Mouse (Mus musculus): ENCODE results near the gene B4galnt3. TPM values are rescaled to one million over a fixed set of nuclear protein-coding genes. Genes with fewer than 3 reads are reported as not detected.

The B4galnt3 gene
- total RNA-seq, 2 experiments from 2014 or later: 0.84 to 0.94 TPM

- intact Hi-C loops (cut with DNase I): loop anchor here (5.0 kb wide), 1 partner anchor 84 kb away; no protein-coding TSS in a partner anchor
- no peak for DNase-seq (ENCODE audit: low spot score in 2 of 2)
These were observed 103.4 kb downstream of the B4galnt3 start for GRCm38 (mm10) chr6:120190912-120191311.

- intact Hi-C loops (cut with DNase I): loop anchor here (5.0 kb wide), 1 partner anchor 83 kb away; no protein-coding TSS in a partner anchor
- no peak for DNase-seq (ENCODE audit: low spot score in 2 of 2)
These were observed 104.0 kb downstream of the B4galnt3 start for GRCm38 (mm10) chr6:120190365-120190764.

GRCm38 (mm10) chr6:120189287-120189686 lies 105.1 kb downstream of the B4galnt3 start:
- intact Hi-C loops (cut with DNase I): no loop called here

DNA sequence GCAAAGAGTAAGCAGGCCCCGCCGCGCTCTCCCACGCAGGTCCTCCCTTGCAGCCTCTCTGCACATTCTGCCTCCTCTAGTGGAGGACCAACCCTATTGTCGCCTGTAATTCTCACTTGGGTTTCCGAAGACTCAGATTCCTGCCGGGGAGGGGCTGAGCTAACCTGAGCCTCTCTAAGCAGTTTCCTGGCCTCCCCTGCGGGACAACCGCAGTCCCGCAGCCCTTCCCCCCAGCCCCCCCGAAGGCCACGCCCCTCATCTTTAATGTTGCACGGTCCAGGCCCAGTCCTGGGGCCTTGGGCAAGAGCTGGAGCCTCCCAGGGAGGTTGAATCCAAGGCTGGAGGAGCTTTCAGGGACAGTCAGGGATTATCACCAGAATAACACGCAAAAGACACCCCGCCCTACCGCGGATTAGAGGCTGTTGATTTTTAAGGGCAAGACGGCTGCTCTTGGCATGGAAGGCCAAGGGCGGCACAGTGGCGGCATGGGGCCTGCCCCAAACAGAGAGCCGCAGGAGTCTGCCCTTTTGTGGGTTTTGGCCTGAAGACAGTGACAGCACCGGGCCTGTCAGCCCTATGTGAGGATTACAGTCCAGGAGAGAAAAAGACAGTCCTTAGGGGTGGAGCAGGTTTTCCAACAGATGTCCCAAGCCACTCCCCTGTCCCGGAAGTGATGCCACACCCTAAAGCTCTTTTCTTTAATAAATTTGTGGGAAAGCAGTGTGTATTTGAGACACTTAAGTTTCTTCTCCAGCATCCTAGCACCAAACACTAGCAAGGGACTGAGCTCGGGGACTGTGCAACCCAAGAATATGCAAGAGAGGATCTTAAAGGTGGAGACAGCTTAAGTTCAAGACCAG lies 105.8 kb downstream of the B4galnt3 start:
- intact Hi-C loops (cut with DNase I): no loop called here

More at GRCm38 (mm10) chr6:120189287-120189686, 105.1 kb downstream of the B4galnt3 start:
- DNase-seq (ENCODE audit: low spot score in 2 of 2): no peak

GRCm38 (mm10) chr6:120187587-120188176 lies 106.7 kb downstream of the B4galnt3 start:
- DNase-seq (ENCODE audit: low spot score in 2 of 2): no peak
- intact Hi-C loops (cut with DNase I): no loop called here

More for the DNA sequence above, 105.8 kb downstream of the B4galnt3 start:
- no peak for DNase-seq (ENCODE audit: low spot score in 2 of 2)

GRCm38 (mm10) chr6:120186594-120186993 lies 107.8 kb downstream of the B4galnt3 start:
- DNase-seq (ENCODE audit: low spot score in 2 of 2): no peak
- intact Hi-C loops (cut with DNase I): no loop called here

- no peak for DNase-seq (ENCODE audit: low spot score in 2 of 2)
- intact Hi-C loops (cut with DNase I): no loop called here
These were observed 108.6 kb downstream of the B4galnt3 start for GRCm38 (mm10) chr6:120185756-120186155.

- intact Hi-C loops (cut with DNase I): no loop called here
- no peak for DNase-seq (ENCODE audit: low spot score in 2 of 2)
These were observed 109.2 kb downstream of the B4galnt3 start for GRCm38 (mm10) chr6:120185012-120185730.

GRCm38 (mm10) chr6:120183771-120184170 lies 110.6 kb downstream of the B4galnt3 start:
- no peak for DNase-seq (ENCODE audit: low spot score in 2 of 2)
- intact Hi-C loops (cut with DNase I): no loop called here

DNA sequence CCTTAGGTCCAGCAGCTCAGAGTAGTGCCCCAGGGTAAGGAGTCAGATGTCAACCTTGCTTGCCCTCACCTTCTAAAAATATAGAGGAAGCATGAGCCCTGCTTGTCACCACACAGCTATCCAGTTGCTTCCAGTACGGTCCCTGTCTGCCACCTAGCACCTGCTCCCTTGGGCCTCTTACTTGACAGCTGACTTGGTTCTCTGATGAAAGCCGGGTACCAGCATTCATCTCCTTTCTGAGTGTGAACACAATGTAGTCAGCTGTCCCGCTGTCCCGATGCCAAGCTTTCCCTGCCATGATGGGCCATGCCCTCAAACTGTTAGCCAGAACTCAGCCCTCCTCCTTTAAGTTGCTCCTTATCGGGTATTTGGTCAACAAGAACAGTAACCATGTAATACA lies 112.2 kb downstream of the B4galnt3 start:
- intact Hi-C loops (cut with DNase I): no loop called here
- DNase-seq (ENCODE audit: low spot score in 2 of 2): no peak

DNA sequence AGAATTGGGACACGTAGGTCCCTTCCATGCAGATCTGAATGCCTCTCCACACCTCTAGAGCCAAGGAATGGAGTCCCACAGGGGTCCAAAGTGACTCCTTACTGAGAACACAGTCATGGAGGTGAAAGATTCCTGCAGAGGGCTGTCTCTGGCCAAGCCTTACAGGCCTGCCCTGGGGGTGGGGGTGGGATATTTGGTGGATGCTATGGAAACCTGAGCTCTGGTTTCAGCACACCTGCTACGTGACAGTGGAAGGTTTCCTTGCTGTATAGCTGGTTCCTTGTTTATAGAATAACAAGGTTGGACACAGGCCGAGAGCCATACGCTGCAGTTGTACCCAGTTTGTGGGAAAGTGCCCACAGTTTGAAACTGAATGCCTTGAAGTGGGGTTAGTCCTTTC lies 113.9 kb downstream of the B4galnt3 start:
- no peak for DNase-seq (ENCODE audit: low spot score in 2 of 2)
- intact Hi-C loops (cut with DNase I): no loop called here

DNA sequence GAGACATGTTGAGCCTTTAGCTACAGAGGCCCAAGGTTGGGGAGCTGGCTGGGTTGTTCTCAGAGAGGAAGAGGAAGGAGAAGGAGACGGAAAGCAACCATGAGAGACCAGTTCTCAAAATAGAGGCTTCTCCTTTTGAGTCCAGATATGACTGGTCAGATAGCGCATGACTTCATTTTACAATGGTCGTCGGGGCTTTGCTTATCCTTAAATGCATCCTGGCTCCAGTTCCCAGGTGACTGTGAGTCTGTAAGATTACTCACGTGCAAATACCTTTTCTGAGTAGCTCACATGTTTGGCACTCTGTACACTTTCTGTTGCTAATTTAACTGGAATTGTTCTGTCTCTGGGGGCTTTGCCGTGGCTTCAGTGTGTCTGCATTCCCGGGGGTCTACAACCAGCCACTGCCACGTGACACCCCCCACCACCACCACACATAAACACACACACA lies 114.6 kb downstream of the B4galnt3 start:
- no peak for DNase-seq (ENCODE audit: low spot score in 2 of 2)
- intact Hi-C loops (cut with DNase I): no loop called here

GRCm38 (mm10) chr6:120179044-120179755 lies 115.2 kb downstream of the B4galnt3 start:
- no peak for DNase-seq (ENCODE audit: low spot score in 2 of 2)
- intact Hi-C loops (cut with DNase I): no loop called here

DNA sequence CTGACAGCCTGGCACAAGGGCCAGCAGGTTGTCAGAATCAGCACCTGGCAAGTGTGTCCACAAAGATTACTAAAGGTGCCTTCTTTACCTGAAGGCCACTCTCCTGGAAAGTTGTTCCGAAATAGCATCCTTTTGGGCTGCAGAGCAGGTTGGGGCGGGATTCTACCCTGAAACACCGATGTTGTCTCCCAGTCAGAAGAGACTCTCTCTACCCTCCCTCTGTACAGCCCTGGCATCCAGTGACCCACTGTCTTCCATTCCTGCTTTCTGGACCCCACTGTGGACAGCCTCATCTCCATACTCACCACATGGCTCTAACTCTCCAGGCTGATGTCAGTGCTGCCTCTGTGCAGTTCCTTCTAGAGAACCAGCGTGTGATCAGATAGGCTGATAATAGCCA lies 118.7 kb downstream of the B4galnt3 start:
- no peak for DNase-seq (ENCODE audit: low spot score in 2 of 2)
- intact Hi-C loops (cut with DNase I): no loop called here

DNA sequence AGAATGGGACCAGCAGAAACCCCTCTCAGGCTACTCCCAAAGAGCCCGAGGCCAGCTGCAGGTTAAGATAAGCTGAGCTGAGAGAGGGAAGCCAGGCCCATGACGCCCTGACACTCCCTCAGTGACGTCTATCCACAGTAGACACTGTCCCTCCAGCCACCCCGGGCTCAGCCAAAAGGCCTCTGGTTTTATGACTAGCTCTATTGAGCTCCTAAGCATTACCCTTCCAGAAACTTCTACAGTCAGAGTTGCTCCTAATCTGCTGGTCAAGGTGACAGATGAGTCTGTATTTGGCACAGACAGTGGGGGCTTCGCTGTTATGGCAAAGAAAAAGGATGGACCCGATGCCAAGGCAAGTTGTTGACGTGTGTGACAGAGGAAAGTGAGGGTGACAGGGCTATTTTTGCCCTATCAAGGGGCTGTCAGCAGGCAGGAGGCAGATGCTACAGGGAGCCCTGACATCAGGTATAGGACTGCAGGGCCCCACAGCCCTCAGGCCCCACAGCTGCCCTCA lies 119.7 kb downstream of the B4galnt3 start:
- DNase-seq (ENCODE audit: low spot score in 2 of 2): no peak
- intact Hi-C loops (cut with DNase I): loop anchor here (5.0 kb wide), 1 partner anchor 127 kb away; no protein-coding TSS in a partner anchor

DNA sequence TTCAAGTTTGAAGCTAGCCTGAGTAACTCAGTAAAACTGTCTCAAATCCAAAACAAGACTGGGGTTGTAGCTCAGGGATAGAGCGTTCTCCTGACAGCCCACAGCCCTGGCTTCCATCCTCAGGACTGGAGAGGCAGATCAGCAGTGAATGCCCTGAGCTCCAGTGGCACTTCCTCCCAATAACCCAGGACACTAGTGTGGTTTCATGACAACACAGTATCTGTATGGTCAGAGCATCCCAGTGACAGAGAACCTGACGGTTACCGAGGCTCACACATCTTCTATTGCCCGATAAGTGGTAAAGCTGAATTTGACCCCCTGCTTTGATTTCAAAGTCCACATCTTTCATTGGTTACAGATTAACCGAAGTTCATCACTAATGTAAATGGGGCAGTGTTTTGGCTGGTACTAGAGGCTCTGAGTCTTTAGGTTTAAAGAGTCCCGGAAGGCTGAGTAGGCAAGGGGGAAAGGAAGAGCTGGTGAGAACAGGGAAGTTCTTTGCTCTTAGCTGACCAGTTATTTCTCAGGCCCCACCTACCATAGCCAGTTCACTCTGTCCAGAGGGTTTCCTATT lies 120.2 kb downstream of the B4galnt3 start:
- intact Hi-C loops (cut with DNase I): loop anchor here (5.0 kb wide), 1 partner anchor 127 kb away; no protein-coding TSS in a partner anchor
- no peak for DNase-seq (ENCODE audit: low spot score in 2 of 2)

GRCm38 (mm10) chr6:120172294-120173017 lies 121.9 kb downstream of the B4galnt3 start:
- no peak for DNase-seq (ENCODE audit: low spot score in 2 of 2)
- intact Hi-C loops (cut with DNase I): loop anchor here (5.0 kb wide), 1 partner anchor 125 kb away; no protein-coding TSS in a partner anchor

GRCm38 (mm10) chr6:120167574-120167973 lies 126.8 kb downstream of the B4galnt3 start:
- intact Hi-C loops (cut with DNase I): no loop called here
- DNase-seq (ENCODE audit: low spot score in 2 of 2): no peak

Measured in left cerebral cortex, postnatal 36 days (tissue).